Mouse (Mus musculus): ENCODE data around the gene Fam20a.
A peak's percentile ranks its signal among the peaks of the same experiment; 100 is the strongest.

Fam20a gene

GRCm38 (mm10) chr11:109651566-109652024 lies 70.5 kb downstream of the Fam20a start:
- DNase-seq: peak; percentile 57 to 61

DNA sequence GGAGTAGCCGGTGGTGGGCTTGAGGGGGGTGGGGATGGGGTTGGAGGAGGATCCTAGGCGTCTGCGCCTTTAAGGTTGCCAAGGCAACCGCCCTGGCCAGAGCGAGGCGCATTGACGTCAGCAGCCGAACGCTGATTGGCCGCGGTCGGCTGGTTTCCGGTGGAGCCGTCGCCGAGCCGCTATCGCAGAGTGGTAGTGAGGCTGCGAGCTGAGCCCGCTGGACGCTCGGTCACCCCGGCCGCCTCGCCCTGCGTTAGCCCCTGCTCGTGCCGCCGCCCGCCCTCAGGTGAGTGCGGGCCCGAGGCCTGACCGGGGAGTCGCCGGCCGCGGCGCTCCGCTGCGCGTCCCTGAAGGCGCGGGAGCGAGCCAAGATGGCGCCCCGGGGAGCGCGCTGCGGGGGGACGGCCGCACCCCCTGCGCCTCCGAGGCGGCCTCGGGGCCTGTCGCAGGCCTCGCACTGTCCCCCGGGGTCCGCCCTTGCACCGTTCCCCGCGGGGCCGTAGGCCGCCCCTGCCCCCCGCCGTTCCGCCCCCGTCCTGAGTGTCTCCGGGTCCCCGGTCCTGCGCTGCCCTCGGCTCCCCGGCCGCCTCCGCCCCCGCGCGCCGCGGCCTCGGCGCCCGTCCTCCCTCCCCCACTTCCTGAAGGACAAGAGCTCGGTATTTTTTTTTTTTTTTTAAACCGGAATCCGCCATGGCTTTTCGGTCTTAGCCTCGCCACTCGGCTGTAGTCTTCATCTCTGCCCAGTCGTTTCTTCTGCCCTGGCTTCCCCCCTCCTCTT lies 71.1 kb downstream of the Fam20a start:
- peak; percentile 97 to 98 for DNase-seq

DNA sequence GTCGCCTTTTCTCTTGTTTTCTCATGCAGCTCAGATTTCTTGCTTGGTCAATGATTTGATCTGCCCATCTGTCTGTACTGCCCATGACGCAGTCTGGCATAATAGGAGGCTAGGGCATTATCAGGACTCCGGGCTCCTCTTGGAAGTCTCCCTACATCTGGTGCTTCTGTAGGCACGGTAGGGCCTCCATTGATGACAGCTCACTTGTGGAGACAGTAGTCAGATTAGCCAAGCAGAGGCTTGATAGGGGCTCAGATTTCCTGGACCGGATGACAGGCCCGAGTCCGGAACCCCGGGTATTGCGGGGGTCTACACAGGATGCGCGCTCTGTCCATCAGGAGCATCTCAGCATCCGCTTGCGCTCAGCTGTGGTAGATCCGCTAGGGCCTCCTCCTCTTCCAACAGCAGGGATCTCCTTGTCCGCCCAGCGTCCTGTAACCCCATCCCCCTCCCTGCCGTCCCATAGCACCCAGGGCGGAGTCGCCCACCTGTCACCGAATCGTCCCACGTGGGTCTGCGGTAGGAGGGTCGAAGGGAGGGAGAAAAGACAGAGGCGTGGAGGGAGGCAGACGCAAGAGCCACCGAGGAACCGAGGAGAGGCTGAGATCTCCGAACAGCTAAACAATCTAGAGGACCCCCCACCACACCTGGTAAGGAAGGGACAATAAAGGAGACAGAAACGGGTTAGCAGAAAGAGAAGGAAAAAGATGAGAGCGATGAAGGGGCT lies 71.9 kb downstream of the Fam20a start:
- peak; percentile 94 to 95 for DNase-seq

GRCm38 (mm10) chr11:109649206-109649605 lies 72.9 kb downstream of the Fam20a start, which contains the start of gene Prkar1a:
TSS of gene Prkar1a (plus strand) at chr11:109649405.
- peak; percentile 58 to 63 for DNase-seq

DNA sequence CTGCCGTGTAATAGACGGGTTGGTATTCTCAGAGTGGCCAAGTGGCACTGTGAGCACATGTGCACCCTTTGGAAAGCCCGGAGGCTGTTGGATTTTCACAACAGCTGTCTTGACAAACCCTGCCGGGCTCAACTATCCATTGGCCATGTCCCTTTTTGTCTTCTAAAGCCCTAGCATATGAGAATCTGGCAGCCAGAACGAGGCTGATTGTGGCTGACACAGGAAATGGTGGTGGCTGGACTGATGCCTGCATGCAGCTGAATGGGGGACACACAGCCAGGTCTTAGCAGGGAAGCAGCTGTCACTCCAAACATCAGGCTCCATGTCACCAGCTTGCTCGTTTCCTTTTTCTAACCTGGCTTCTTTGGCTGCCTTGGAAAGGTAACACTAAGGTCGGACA lies 73.6 kb downstream of the Fam20a start:
- DNase-seq: peak; percentile 86 to 90

DNA sequence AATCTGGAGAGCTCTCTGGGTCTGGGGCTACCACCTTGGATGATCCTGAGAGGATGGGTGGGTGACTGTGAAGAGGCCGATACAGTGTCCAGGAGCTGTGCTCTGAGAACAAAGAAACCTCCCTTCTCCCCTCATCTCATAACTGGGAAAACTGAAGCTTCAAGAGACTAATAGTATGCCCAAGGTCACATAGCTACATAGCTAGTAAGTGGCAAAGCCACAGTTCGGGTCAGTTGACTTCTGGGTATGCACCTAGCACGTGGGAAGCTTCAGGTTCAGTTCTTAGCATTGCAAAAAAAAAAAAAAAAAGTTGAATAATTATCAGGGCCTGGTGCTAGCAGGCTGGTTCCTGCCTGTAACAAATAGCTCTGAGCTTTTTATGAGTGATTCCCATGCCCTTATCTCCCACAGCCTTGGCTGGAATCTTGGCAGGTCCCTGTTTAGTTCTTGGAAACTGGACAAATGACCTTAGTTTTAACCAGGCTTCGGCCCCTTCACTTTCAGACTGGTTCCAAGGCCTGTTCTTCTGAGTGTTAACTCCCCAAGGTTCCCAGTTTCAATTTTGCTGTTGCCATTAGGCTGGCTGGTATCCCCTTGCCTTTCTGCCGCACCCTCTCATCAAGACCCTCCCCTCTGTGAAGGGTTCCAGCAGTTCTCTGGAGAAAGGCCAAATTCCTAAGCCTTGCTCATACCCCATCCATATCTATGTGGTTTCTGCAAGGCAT lies 80.4 kb downstream of the Fam20a start:
- no peak for DNase-seq

DNA sequence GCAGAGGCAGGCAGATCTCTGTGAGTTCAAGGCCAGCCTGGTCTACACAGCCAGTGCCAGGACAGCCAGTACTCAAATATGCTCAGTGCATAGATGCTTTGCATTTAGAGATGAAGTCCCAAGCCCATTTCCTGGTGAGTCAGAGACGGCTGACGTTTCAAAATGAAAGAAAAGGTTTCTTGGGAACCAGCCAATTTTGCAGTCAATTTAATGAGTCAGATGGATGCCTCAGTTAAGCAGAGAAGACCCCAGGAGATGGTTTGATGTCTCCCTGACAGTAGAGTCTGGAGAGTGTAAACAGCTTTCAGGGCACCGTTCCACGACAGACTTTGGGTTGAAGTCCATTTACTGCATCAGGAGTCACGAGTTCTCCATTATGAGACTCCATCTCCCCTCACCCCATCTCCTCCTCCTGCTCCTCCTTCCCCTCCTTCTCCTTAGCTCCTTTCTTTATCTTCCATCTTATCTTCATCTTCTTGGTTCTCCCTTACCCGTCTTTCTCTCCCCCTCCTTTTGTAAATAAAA lies 86.1 kb downstream of the Fam20a start:
- no peak for DNase-seq

DNA sequence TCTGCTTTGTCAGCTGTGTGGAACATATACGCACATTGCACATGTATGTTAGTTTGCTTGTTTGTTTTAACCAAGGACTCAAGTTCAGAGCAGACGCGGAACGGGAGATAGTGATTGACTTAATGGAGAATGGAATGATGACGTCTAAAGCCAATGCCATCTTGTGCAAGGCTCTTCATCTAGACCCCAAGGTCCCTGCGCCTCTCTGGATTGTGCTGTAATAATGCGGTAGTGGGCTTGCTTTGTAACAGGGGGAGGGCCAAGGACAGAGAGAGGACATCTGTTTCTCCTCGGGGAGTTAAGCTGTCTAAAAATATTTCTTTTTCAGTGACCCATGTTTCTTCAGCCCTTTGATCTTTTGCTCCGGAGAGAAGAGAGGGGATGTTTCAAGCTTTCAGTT lies 87.2 kb downstream of the Fam20a start:
- no peak for DNase-seq

DNA sequence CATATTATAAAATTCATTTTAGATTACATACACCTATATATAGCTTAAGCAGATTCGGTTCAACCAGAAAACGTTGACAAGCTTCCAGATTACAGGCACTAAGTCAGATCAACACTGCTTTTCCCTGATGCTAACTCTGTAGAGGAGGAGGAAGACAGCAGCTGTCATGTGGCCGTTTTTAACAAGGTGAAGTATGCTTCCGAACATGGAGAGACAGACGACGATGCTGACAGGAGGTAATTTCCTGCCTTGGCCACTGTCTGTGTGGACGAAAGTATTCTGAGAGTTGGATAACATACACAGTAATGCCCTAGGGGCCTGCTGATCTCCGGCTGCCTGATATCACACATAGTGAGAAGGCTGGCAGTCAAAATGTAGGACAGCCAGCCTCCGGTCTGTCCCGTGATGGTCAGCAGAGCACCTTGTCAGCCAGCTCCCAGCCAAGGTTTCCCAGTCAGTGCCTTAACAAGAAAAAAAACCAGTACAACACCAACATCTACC lies 93.0 kb downstream of the Fam20a start:
- peak; percentile 46 to 54 for DNase-seq

DNA sequence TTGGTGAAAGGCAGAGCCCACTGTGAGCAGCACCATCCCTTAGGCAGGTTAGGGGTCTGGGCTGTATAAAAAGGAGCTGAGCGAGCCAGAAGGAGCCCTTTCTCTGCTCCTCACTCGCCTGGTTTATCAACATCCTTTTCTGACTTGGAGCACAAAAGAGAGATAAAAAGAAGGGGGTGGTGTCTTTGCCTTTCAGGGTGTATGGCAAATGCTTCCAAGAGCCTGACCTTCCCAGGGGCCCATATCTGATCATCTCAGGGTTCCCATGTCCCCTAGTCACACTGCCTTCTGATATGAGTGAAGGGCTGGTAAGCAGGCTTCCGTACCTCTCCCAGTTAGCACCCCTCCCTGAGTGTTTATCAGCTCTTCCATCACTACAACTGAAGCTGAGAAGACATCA lies 94.0 kb downstream of the Fam20a start:
- DNase-seq: no peak

GRCm38 (mm10) chr11:109627648-109628047 lies 94.4 kb downstream of the Fam20a start:
- peak; percentile 37 to 48 for DNase-seq

GRCm38 (mm10) chr11:109623238-109623637 lies 98.8 kb downstream of the Fam20a start:
- no peak for DNase-seq

GRCm38 (mm10) chr11:109622518-109623037 lies 99.5 kb downstream of the Fam20a start:
- peak in 1 of 2 experiments; percentile 26 for DNase-seq

- DNase-seq: peak; percentile 81 to 87
These were observed 100.9 kb downstream of the Fam20a start for GRCm38 (mm10) chr11:109621183-109621582.

- no peak for DNase-seq
These were observed 101.7 kb downstream of the Fam20a start for GRCm38 (mm10) chr11:109620356-109620755.
